Mouse (Mus musculus): ENCODE measurements around the gene Ankrd13d. TPM values are rescaled to one million over a fixed set of nuclear protein-coding genes. Genes with fewer than 3 reads are reported as not detected.

Gene Ankrd13d
- polyA plus RNA-seq, 1 experiment from 2014 or later: 12.9 TPM

DNA sequence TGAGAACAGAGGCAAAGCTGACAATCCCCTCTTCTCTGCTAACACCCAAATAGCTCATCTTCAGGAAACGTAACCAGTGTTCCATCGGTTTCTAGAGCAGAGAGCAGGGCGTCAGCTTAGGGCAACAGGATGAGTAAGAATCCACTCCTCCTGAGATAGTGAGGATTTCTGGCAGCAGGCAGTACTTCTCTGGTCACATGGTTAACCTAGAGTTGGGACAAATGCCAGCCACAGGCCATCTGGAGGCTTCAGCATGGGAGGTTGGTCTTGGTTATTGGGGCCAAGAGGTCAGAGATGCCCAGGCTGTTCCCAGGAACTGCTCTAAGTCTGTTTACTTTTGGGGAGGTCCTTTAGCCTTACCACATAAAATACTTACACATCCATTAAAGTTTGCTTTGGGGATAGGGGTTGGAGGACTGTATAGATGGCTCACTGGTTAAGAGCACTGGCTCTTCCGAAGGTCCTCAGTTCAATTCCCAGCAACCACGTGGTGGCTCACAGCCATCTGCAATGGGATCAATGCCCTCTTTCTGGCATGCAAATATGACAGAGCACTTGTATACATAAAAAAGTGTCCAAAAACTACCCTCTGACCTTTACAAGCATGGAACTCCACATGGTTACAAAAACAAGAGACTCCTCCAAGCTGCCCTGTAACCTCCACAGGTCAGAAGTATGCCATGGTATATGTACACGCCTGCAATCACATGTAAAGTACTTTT is 32.4 kb upstream of the Ankrd13d start:
- H3K36me3 ChIP-seq: peaks cover 64% of the 10 kb centered on the region
- ATAC-seq (ENCODE audit: insufficient number of reproducible peaks, insufficient read depth, low FRiP score, low TSS enrichment, low read depth): no peak
- H3K4me3 ChIP-seq (replicated peaks): no peak overlapping the region

DNA sequence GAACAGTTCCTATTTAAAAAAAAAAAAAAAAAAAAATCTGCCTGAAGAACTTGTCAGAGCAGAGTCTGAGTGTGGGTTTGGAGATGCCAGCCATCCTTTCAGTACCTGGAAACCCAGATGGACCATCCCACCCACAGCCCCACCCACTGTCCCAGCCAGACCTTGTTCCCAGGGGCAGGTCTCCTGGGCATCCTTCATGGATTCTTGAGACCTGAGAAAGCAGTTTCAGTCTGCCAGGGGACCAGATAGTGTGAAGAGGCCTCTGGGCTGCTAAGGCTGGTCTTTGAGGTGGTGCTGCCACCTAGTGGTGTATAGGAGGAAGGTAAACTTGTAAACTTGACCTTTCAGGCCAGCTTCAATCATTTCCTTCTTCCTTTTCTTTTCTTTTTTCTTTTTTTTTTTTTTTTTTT is 26.8 kb upstream of the Ankrd13d start:
- no peak overlapping the region for H3K4me2 ChIP-seq
- ATAC-seq (ENCODE audit: insufficient number of reproducible peaks, insufficient read depth, low FRiP score, low TSS enrichment, low read depth): no peak
- no peaks in the 10 kb centered on the region for H3K27me3 ChIP-seq

More for the DNA sequence above, 32.4 kb upstream of the Ankrd13d start:
- Histone ChIP-seq H3K9ac (replicated peaks) (no peak overlapping the region), H3K9me3 (no peaks in the 10 kb centered on the region), H3K4me1 (replicated peaks) (no peaks in the 10 kb centered on the region), H3K4me2 (no peak overlapping the region), H3K27ac (no peak overlapping the region), H3K27me3 (no peaks in the 10 kb centered on the region)
- WGBS: 75% methylated on average over 6 of the region's 6 CpGs

GRCm38 (mm10) chr19:4309302-4309701 is 26.4 kb upstream of the Ankrd13d start:
- no peak overlapping the region for H3K4me2 ChIP-seq
- 91% methylated on average over 4 of the region's 4 CpGs for WGBS
- no peaks in the 10 kb centered on the region for H3K27me3 ChIP-seq
- H3K9me3 ChIP-seq: no peaks in the 10 kb centered on the region
- H3K4me1 ChIP-seq (replicated peaks): peaks cover 11% of the 10 kb centered on the region
- no peak overlapping the region for H3K4me3 ChIP-seq (replicated peaks)
- no peak for ATAC-seq (ENCODE audit: insufficient number of reproducible peaks, insufficient read depth, low FRiP score, low TSS enrichment, low read depth)
- no peak overlapping the region for H3K27ac ChIP-seq
- no peak overlapping the region for H3K9ac ChIP-seq (replicated peaks)
- peaks cover 12% of the 10 kb centered on the region; the same call in 1 of the 2 replicates for H3K36me3 ChIP-seq

More for the DNA sequence above, 26.8 kb upstream of the Ankrd13d start:
- H3K9me3 ChIP-seq: no peaks in the 10 kb centered on the region
- H3K9ac ChIP-seq (replicated peaks): no peak overlapping the region
- peaks cover 7% of the 10 kb centered on the region for H3K4me1 ChIP-seq (replicated peaks)
- H3K27ac ChIP-seq: no peak overlapping the region
- peaks cover 14% of the 10 kb centered on the region; the same call in 1 of the 2 replicates for H3K36me3 ChIP-seq
- H3K4me3 ChIP-seq (replicated peaks): no peak overlapping the region

DNA sequence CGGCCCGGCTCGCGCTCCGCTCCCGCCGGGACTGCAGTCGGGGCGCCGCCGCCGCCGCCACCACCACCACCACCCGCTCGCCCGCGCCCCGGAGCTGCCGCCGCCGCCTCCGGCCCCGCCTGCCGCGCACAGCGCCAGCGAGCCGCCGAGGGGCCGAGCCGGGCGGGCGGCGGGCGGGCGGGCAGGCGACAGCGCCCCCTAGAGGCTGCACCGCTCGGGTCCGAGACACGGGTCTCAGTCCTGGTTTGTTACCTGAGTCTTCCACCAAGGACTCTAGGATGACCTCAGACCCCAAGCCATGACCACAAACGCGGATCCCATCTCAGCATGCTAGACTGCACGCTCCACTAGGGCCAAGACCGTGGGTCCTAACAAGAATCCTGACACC is 23.2 kb upstream of the Ankrd13d start, which contains the start of gene Grk2:
Gene Grk2, minus strand, starts transcription at position 33 of the 388 bp plus-strand sequence.
- Histone ChIP-seq H3K9me3 (no peaks in the 10 kb centered on the region), H3K4me1 (replicated peaks) (peaks cover 42% of the 10 kb centered on the region)
- WGBS: 0% methylated on average over 44 of the region's 46 CpGs

DNA sequence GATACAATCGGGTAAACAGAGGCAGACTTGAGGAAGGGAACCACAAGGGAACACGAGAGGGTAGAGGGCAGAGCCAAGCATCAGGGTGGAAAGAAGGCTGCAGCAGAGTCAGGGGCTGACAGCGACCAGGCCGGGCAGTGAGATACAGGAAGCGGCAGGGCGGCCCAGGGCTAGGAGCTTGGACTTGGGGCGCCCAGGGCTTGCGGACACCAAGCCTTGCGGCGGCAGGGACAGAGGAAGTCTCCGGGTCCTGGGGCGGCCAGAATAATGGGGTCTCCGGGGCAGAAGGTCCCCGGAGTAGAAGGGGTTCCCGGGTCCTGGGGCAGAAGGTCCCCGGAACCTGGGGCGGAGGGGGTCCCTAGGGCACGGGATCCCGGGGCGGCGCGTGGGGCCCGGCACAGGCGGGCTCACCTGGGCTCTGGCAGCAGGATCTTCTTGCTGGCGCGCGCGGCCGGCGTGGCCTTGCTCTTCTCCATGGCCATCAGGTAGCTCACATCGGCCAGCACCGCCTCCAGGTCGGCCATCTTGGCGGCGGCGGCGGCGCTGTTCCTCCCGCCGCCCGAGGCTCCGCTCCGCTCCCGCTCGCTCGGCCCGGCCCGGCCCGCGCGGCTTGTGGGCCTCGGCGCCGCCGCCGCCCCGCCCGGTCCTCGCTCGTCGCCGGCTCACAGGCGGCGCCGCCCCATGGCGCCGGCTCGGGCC is 22.7 kb upstream of the Ankrd13d start:
- Histone ChIP-seq H3K36me3 (0 out of 2 replicates have a peak, but pooled peaks cover 3% of the 10 kb centered on the region), H3K27ac (peak overlapping the region; percentile 76), H3K4me3 (replicated peaks) (peak overlapping the region; percentile 92), H3K4me2 (peak overlapping the region; percentile 89), H3K9ac (replicated peaks) (peak overlapping the region; percentile 92), H3K4me1 (replicated peaks) (peaks cover 48% of the 10 kb centered on the region), H3K9me3 (no peaks in the 10 kb centered on the region), H3K27me3 (no peaks in the 10 kb centered on the region)
- peak; percentile 29 for ATAC-seq (ENCODE audit: insufficient number of reproducible peaks, insufficient read depth, low FRiP score, low TSS enrichment, low read depth)
- whole genome bisulfite sequencing: under 1% methylated on average over 53 of the region's 68 CpGs

More for the DNA sequence above, 23.2 kb upstream of the Ankrd13d start, which contains the start of gene Grk2:
- H3K27me3 ChIP-seq: no peaks in the 10 kb centered on the region
- no peaks in the 10 kb centered on the region for H3K36me3 ChIP-seq
- ATAC-seq (ENCODE audit: insufficient number of reproducible peaks, insufficient read depth, low FRiP score, low TSS enrichment, low read depth): peak; percentile 75
- peak within 1 kb of the TSS; percentile 89 for H3K4me2 ChIP-seq
- H3K27ac ChIP-seq: peak within 1 kb of the TSS; percentile 76
- peak within 1 kb of the TSS; percentile 92 for H3K9ac ChIP-seq (replicated peaks)
- peak within 1 kb of the TSS; percentile 92 for H3K4me3 ChIP-seq (replicated peaks)

DNA sequence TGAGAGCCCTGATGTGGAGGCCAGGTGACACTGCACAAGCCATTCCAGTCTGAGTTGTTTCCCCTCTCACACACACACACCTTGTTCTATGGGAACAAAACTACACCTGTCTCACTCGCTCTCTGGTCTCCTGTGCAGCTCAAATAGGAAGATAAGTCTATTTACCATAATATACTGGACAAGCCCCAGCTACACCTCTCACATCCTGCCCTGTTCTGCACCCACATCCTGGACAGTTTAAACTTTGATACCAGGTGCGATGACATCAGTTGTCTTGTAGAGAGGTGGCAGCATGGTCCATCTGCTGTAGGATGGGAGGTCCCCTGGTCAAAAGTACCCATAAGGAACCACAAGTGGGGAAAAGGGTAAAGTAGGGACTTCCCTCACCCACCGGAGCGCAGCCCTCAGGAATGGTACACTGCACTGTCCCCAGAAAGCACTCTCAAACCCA is 22.0 kb upstream of the Ankrd13d start:
- Histone ChIP-seq H3K36me3 (0 out of 2 replicates have a peak, but pooled peaks cover 5% of the 10 kb centered on the region), H3K4me3 (replicated peaks) (peak overlapping the region; percentile 92), H3K4me1 (replicated peaks) (peaks cover 55% of the 10 kb centered on the region), H3K27me3 (no peaks in the 10 kb centered on the region), H3K9me3 (no peaks in the 10 kb centered on the region), H3K4me2 (peak overlapping the region; percentile 89), H3K27ac (no peak overlapping the region), H3K9ac (replicated peaks) (peak overlapping the region; percentile 37; the same call in 1 of the 2 replicates)
- no peak for ATAC-seq (ENCODE audit: insufficient number of reproducible peaks, insufficient read depth, low FRiP score, low TSS enrichment, low read depth)
- WGBS: 62% methylated on average over 4 of the region's 4 CpGs

- no peak for ATAC-seq (ENCODE audit: insufficient number of reproducible peaks, insufficient read depth, low FRiP score, low TSS enrichment, low read depth)
- 68% methylated on average over 5 of the region's 5 CpGs for WGBS
- Histone ChIP-seq H3K27me3 (no peaks in the 10 kb centered on the region), H3K4me1 (replicated peaks) (peaks cover 60% of the 10 kb centered on the region), H3K4me3 (replicated peaks) (peak overlapping the region; percentile 92), H3K27ac (no peak overlapping the region), H3K9ac (replicated peaks) (peak overlapping the region; percentile 37; the same call in 1 of the 2 replicates), H3K36me3 (0 out of 2 replicates have a peak, but pooled peaks cover 5% of the 10 kb centered on the region), H3K4me2 (peak overlapping the region; percentile 89), H3K9me3 (no peaks in the 10 kb centered on the region)
Observed at GRCm38 (mm10) chr19:4304251-4304821, 21.4 kb upstream of the Ankrd13d start.

DNA sequence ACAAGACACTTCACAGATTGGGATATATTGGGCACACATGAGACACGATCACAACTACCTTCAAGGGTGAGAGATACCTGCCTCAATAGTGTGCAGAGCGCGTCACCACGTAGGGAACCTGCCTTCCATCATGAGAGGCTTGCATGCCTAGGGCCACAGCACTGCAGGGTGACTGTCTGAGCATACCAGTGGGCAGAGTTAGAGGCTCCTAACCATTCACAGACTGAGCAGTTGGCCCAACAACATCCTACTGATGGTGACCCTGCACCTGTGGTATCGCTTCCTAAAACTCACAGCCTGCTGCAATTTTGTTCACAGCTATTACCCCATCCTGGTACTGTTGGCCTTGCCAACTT is 20.7 kb upstream of the Ankrd13d start:
- no peaks in the 10 kb centered on the region for H3K9me3 ChIP-seq
- H3K4me2 ChIP-seq: peak overlapping the region; percentile 89; the same call in 1 of the 2 replicates
- peaks cover 63% of the 10 kb centered on the region for H3K4me1 ChIP-seq (replicated peaks)
- H3K9ac ChIP-seq (replicated peaks): no peak overlapping the region
- H3K27me3 ChIP-seq: no peaks in the 10 kb centered on the region
- 0 out of 2 replicates have a peak, but pooled peaks cover 5% of the 10 kb centered on the region for H3K36me3 ChIP-seq
- no peak for ATAC-seq (ENCODE audit: insufficient number of reproducible peaks, insufficient read depth, low FRiP score, low TSS enrichment, low read depth)
- 91% methylated on average over 5 of the region's 5 CpGs for WGBS
- H3K4me3 ChIP-seq (replicated peaks): no peak overlapping the region
- H3K27ac ChIP-seq: no peak overlapping the region

DNA sequence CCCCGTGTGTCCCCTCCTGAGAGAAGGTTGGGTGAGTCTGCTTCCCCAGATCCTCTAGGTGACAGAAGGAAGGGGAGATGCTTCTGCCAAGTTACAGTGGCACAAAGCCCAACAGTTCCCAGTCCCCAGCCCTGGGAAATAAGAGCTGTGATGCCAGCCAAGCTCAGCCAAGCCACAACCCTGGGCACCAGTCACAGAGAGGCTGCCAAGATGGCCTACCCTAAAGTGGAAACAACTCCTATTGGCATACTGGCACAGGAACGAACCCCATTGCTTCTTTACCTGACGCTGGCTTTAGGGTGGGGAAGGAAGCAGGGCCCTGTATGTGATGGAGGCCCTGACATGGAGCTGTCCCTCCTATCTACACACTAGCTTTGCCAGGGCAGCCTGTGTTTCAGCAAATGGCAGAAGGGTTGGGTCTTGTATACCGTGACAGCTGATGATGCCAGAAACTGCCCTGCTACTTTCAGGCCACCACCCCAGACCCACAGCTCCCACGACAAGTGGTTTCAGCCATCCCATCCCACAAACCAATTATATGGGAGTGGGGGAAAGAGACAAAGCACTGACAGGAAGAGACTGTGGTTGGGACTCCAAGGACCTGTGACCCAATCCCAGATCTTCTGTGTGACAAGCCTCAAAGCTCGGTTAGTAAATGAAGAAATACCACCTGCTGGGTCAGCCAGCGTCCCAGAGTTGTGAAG is 20.2 kb upstream of the Ankrd13d start:
- Histone ChIP-seq H3K4me1 (replicated peaks) (peaks cover 63% of the 10 kb centered on the region), H3K9ac (replicated peaks) (no peak overlapping the region; the same call in 1 of the 2 replicates), H3K27ac (peak overlapping the region; percentile 85), H3K4me3 (replicated peaks) (peak overlapping the region; percentile 15; the same call in 1 of the 2 replicates), H3K9me3 (no peaks in the 10 kb centered on the region), H3K36me3 (peaks cover 8% of the 10 kb centered on the region; the same call in 1 of the 2 replicates), H3K4me2 (peak overlapping the region; percentile 89), H3K27me3 (no peaks in the 10 kb centered on the region)
- WGBS: 63% methylated on average over 7 of the region's 7 CpGs
- ATAC-seq (ENCODE audit: insufficient number of reproducible peaks, insufficient read depth, low FRiP score, low TSS enrichment, low read depth): no peak

- Histone ChIP-seq H3K27ac (peak overlapping the region; percentile 85), H3K4me1 (replicated peaks) (peaks cover 63% of the 10 kb centered on the region), H3K36me3 (peaks cover 15% of the 10 kb centered on the region; the same call in 1 of the 2 replicates), H3K4me3 (replicated peaks) (peak overlapping the region; percentile 15; the same call in 1 of the 2 replicates), H3K9ac (replicated peaks) (peak overlapping the region; percentile 46), H3K27me3 (no peaks in the 10 kb centered on the region), H3K4me2 (peak overlapping the region; percentile 89), H3K9me3 (no peaks in the 10 kb centered on the region)
- 21% methylated on average over 21 of the region's 21 CpGs for WGBS
- no peak; the same call in 1 of the 2 replicates for ATAC-seq (ENCODE audit: insufficient number of reproducible peaks, insufficient read depth, low FRiP score, low TSS enrichment, low read depth)
Observed at GRCm38 (mm10) chr19:4301735-4302651, 19.1 kb upstream of the Ankrd13d start.
